Mouse (Mus musculus) ES-Bruce4 (cell line): Measurements from ENCODE around the gene Slc25a39. TPM values are rescaled to one million over a fixed set of nuclear protein-coding genes. Genes with fewer than 3 reads are reported as not detected.
"Not testable (repeated sequence)": the region's sequence is repeated elsewhere in the genome, so short reads cannot be mapped to it uniquely, and the experiment has no call there.

Experiments used
- H3K27ac ChIP-seq: 2 replicates; pipeline ENCODE4 v1.5.1; 2012; ENCODE audit warnings: low read length, inconsistent platforms; ENCODE audit not compliant: insufficient read depth
- H3K27me3 ChIP-seq: 2 replicates; pipeline ENCODE4 v1.6.1; 2012; ENCODE audit warnings: mild to moderate bottlenecking, low read length, inconsistent platforms; ENCODE audit not compliant: control insufficient read depth, poor library complexity, insufficient read depth, severe bottlenecking
- H3K36me3 ChIP-seq: 2 replicates; pipeline ENCODE4 v1.6.1; 2012; ENCODE audit warnings: inconsistent platforms, mild to moderate bottlenecking, low read length, moderate library complexity; ENCODE audit not compliant: control insufficient read depth, poor library complexity, insufficient read depth, severe bottlenecking
- H3K4me1 ChIP-seq: one replicate; pipeline ENCODE4 v1.8.1; 2011; ENCODE audit warnings: low read length; ENCODE audit not compliant: control insufficient read depth, insufficient read depth
- H3K4me3 ChIP-seq: 2 replicates; pipeline ENCODE4 v1.5.1; 2011; ENCODE audit warnings: low read depth, mild to moderate bottlenecking, low read length
- H3K9ac ChIP-seq: 2 replicates; pipeline ENCODE4 v1.6.1; 2012; ENCODE audit warnings: low read depth, mild to moderate bottlenecking, inconsistent platforms; ENCODE audit not compliant: poor library complexity, severe bottlenecking
- H3K9me3 ChIP-seq: replicated peaks from 2 replicates; pipeline ENCODE4 v1.6.1; 2012; ENCODE audit warnings: mild to moderate bottlenecking, low read length, inconsistent platforms; ENCODE audit not compliant: control insufficient read depth, poor library complexity, insufficient read depth, severe bottlenecking
- CTCF ChIP-seq: IDR thresholded peaks from one replicate; pipeline ENCODE4 v1.8.1; 2011; ENCODE audit warnings: low read depth, low read length
- EP300 ChIP-seq: IDR thresholded peaks from 2 replicates; pipeline ENCODE4 v1.6.1; 2011; ENCODE audit warnings: low read depth, low read length; ENCODE audit not compliant: insufficient read depth
- POLR2A ChIP-seq: IDR thresholded peaks from one replicate; pipeline ENCODE4 v1.8.1; 2011; ENCODE audit warnings: low read length; ENCODE audit not compliant: insufficient read depth
- polyA plus RNA-seq: library from polyadenylated mRNA; stranded (reverse); fragments of >200 nt; gene quantifications from 2 replicates; pipeline ENCODE4 v1.2.4, GENCODE M21; 2011; ENCODE audit warnings: low read depth; ENCODE audit not compliant: missing spikeins, insufficient read depth, insufficient read length

Gene Slc25a39
- polyA plus RNA-seq, 1 experiment: 284 TPM

- Histone ChIP-seq H3K9ac (peak overlapping the region; percentile 37; the same call in 1 of the 2 replicates), H3K27ac (peak overlapping the region; percentile 51)
- no peak for TF ChIP-seq EP300
- TF ChIP-seq CTCF: no peak
- TF ChIP-seq POLR2A: no peak
Measured at GRCm38 (mm10) chr11:102392441-102393237, 15.1 kb downstream of the Slc25a39 start.

GRCm38 (mm10) chr11:102389436-102389835 lies 18.3 kb downstream of the Slc25a39 start:
- H3K27ac ChIP-seq, H3K27me3 ChIP-seq, H3K4me1 ChIP-seq, H3K9me3 ChIP-seq, H3K4me3 ChIP-seq, H3K9ac ChIP-seq, H3K36me3 ChIP-seq: not testable (repeated sequence)

More at GRCm38 (mm10) chr11:102392441-102393237, 15.1 kb downstream of the Slc25a39 start:
- Histone ChIP-seq H3K36me3 (no peaks in the 10 kb centered on the region), H3K4me1 (peaks cover 5% of the 10 kb centered on the region), H3K27me3 (no peaks in the 10 kb centered on the region), H3K9me3 (no peaks in the 10 kb centered on the region), H3K4me3 (peak overlapping the region; percentile 80)

GRCm38 (mm10) chr11:102386121-102386520 lies 21.6 kb downstream of the Slc25a39 start:
- no peak overlapping the region for H3K27ac ChIP-seq
- no peak overlapping the region for H3K9ac ChIP-seq
- H3K36me3 ChIP-seq: no peaks in the 10 kb centered on the region
- no peaks in the 10 kb centered on the region for H3K9me3 ChIP-seq
- peaks cover 2% of the 10 kb centered on the region for H3K4me1 ChIP-seq
- H3K4me3 ChIP-seq: no peak overlapping the region
- TF ChIP-seq CTCF (no peak), POLR2A (no peak), EP300 (no peak)
- no peaks in the 10 kb centered on the region for H3K27me3 ChIP-seq

GRCm38 (mm10) chr11:102385075-102385474 lies 22.7 kb downstream of the Slc25a39 start:
- H3K27me3 ChIP-seq: no peaks in the 10 kb centered on the region
- no peaks in the 10 kb centered on the region for H3K36me3 ChIP-seq
- H3K9ac ChIP-seq: no peak overlapping the region
- H3K27ac ChIP-seq: no peak overlapping the region; the same call in 1 of the 2 replicates
- no peak for TF ChIP-seq EP300
- TF ChIP-seq CTCF: no peak
- TF ChIP-seq POLR2A: no peak
- H3K9me3 ChIP-seq: no peaks in the 10 kb centered on the region
- H3K4me1 ChIP-seq: peaks cover 2% of the 10 kb centered on the region
- H3K4me3 ChIP-seq: no peak overlapping the region

- Histone ChIP-seq H3K27me3 (no peaks in the 10 kb centered on the region), H3K4me1 (peaks cover 2% of the 10 kb centered on the region), H3K9me3 (no peaks in the 10 kb centered on the region), H3K27ac (no peak overlapping the region), H3K36me3 (no peaks in the 10 kb centered on the region), H3K4me3 (no peak overlapping the region), H3K9ac (no peak overlapping the region)
- TF ChIP-seq POLR2A (no peak), CTCF (no peak), EP300 (no peak)
Measured at GRCm38 (mm10) chr11:102384418-102384817, 23.3 kb downstream of the Slc25a39 start.

- no peak for TF ChIP-seq EP300
- Histone ChIP-seq H3K9ac (no peak overlapping the region), H3K4me3 (no peak overlapping the region), H3K27ac (no peak overlapping the region), H3K9me3 (0 out of 2 replicates have a peak, but pooled peaks cover 4% of the 10 kb centered on the region), H3K36me3 (no peaks in the 10 kb centered on the region), H3K27me3 (no peaks in the 10 kb centered on the region), H3K4me1 (peaks cover 2% of the 10 kb centered on the region)
Measured at GRCm38 (mm10) chr11:102383365-102384136, 24.2 kb downstream of the Slc25a39 start.
